Mouse (Mus musculus) liver, embryonic 12.5 days (tissue): ENCODE measurements around the gene Sfxn2. TPM values are rescaled to one million over a fixed set of nuclear protein-coding genes. Genes with fewer than 3 reads are reported as not detected.

Experiments used
- ATAC-seq: fragments of 200-750 bp; cut with Nextera tagmentation; 2 replicates; pipeline ENCODE4 v1.8.0; 2017; ENCODE audit warnings: moderate number of reproducible peaks, mild to moderate bottlenecking, moderate library complexity
- H3K27ac ChIP-seq: fragments of 300-500 bp; sonication (generic); 2 replicates; pipeline ENCODE4 v1.5.1; 2016; ENCODE audit warnings: mild to moderate bottlenecking
- H3K27me3 ChIP-seq: fragments of 300-500 bp; sonication (generic); replicated peaks from 2 replicates; pipeline ENCODE4 v1.6.1; 2016; ENCODE audit warnings: mild to moderate bottlenecking, moderate library complexity
- H3K36me3 ChIP-seq: fragments of 300-500 bp; sonication (generic); 2 replicates; pipeline ENCODE4 v1.6.1; 2016; ENCODE audit warnings: mild to moderate bottlenecking, moderate library complexity
- H3K4me1 ChIP-seq: fragments of 300-500 bp; sonication (generic); 2 replicates; pipeline ENCODE4 v1.6.1; 2016
- H3K4me2 ChIP-seq: fragments of 300-500 bp; sonication (generic); 2 replicates; pipeline ENCODE4 v1.6.1; 2016; ENCODE audit warnings: mild to moderate bottlenecking, moderate library complexity
- H3K4me3 ChIP-seq: fragments of 300-500 bp; sonication (generic); 2 replicates; pipeline ENCODE4 v1.5.1; 2016; ENCODE audit warnings: mild to moderate bottlenecking, moderate library complexity
- H3K9ac ChIP-seq: fragments of 300-500 bp; sonication (generic); 2 replicates; pipeline ENCODE4 v1.6.1; 2016; ENCODE audit warnings: mild to moderate bottlenecking, moderate library complexity
- H3K9me3 ChIP-seq: fragments of 300-500 bp; sonication (generic); replicated peaks from 2 replicates; pipeline ENCODE4 v1.6.1; 2016; ENCODE audit warnings: mild to moderate bottlenecking, moderate library complexity
- WGBS: fragments of 180-500 bp; shearing (Covaris S2); methylation state at CpG from one replicate; pipeline ENCODE4 v1.1.7; 2016; ENCODE audit not compliant: insufficient replicate concordance; 5-methylcytosine and 5-hydroxymethylcytosine counted together
- polyA plus RNA-seq: library from polyadenylated mRNA; unstranded; fragments of >200 nt; fragmentation: Nextera tagmentation; extraction: Ambion mirVana; gene quantifications from 2 replicates; pipeline ENCODE4 v1.2.1, GENCODE M21; 2016

The Sfxn2 gene
- polyA plus RNA-seq, 1 experiment from 2014 or later = 18.9 TPM

DNA sequence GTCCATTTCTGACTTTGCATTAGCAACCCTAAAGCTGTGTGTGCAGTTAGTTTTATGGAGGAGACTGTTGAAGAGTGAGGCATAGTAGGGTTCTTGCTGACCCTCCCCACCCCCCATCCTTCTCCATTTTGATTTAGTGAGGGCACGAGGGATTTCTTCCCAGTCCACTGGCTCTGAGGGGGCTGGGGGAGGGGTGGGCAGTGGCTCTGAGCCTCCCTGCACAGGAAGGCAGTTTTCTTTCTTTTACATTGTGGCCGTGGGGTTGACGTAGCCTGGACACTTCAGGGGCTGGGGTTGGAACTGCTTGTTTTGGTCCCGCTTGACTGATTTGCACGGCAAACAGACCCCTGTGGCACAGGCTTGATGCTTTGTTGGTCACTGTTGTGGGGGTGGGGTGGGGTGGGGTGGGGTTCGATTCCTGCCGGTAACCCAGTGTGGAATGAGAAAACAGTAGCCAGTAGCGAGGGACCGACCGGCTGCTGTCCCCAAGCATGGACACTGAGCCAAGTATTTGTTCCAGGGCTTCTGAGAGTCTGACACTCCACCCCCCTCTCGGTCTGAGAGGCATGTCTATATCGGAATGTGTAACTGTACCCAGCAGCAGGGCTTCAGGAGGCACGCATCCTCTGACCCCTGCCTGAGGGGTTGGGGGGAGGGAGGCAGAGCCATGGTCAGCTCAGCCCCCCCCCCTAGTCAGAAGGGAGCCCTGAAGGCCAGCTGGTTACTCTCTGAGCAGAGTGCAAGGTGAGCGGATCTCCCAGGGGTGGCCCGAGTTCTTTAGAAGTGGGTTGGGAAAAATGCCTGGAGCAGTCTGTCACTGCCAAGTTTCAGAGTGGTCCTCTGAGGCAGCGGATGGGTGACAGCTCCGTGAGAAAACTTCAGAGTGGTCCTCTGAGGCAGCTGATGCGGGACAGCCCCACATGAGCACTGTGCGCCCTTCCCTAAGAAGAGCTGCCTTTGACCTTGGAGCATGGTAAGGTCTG lies 50.9 kb downstream of the Sfxn2 start:
- no peaks in the 10 kb centered on the region for H3K27me3 ChIP-seq
- 62% methylated on average over 19 of the region's 19 CpGs for WGBS
- H3K9me3 ChIP-seq = no peaks in the 10 kb centered on the region
- H3K36me3 ChIP-seq = peaks cover 13% of the 10 kb centered on the region
- peak overlapping the region; percentile 53 for H3K4me2 ChIP-seq
- H3K4me3 ChIP-seq = peak overlapping the region; percentile 31
- H3K4me1 ChIP-seq = peaks cover 61% of the 10 kb centered on the region
- ATAC-seq = no peak
- peak overlapping the region; percentile 40 for H3K9ac ChIP-seq
- H3K27ac ChIP-seq = peak overlapping the region; percentile 61

DNA sequence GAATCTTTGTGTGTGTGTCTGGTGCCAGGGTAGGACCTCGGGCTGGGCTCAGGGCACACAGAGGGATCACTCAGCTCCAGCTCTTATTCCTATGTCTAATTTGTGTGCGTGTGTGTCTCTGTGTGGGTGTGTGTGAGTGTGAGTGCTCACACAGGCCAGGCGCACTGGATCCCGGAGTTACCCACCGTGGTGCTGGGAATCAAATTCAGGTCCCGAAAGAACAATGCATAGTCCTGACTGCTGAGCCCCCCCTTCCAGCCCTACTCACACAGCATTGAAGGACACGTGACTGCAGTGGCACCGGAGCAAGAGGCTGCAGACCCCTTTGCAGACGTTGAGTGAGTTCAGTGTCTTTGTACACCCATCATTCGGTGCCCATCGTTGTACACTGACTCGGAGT lies 51.9 kb downstream of the Sfxn2 start:
- ATAC-seq = no peak
- Histone ChIP-seq H3K9ac (no peak overlapping the region), H3K9me3 (no peaks in the 10 kb centered on the region), H3K36me3 (peaks cover 16% of the 10 kb centered on the region), H3K27me3 (no peaks in the 10 kb centered on the region), H3K4me3 (no peak overlapping the region), H3K4me1 (peaks cover 57% of the 10 kb centered on the region), H3K27ac (no peak overlapping the region), H3K4me2 (no peak overlapping the region)
- 90% methylated on average over 12 of the region's 12 CpGs for WGBS

DNA sequence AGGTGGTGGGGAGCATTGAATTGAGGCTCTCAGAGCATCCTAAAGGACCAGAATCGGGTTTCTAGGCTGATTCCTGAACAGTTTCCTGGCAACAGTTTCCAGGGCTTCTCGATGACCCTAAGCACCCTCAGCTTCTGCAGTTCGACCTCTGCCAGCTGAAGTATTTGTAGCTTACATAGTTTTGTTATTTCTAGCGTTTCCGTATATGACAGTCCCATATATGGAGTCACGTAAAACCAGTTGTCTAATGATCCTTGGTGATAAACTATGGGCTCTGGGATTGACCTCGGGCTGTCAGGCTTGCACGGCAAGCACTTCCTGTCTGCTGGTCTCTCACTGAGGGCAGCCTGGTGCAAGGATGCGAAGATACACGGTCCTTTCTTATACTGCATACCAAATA lies 52.4 kb downstream of the Sfxn2 start:
- Histone ChIP-seq H3K4me2 (no peak overlapping the region), H3K9me3 (no peaks in the 10 kb centered on the region), H3K4me3 (no peak overlapping the region), H3K27me3 (no peaks in the 10 kb centered on the region), H3K36me3 (peaks cover 16% of the 10 kb centered on the region), H3K27ac (no peak overlapping the region), H3K4me1 (peaks cover 61% of the 10 kb centered on the region), H3K9ac (no peak overlapping the region)
- whole genome bisulfite sequencing = 68% methylated on average over 10 of the region's 10 CpGs
- ATAC-seq = no peak

DNA sequence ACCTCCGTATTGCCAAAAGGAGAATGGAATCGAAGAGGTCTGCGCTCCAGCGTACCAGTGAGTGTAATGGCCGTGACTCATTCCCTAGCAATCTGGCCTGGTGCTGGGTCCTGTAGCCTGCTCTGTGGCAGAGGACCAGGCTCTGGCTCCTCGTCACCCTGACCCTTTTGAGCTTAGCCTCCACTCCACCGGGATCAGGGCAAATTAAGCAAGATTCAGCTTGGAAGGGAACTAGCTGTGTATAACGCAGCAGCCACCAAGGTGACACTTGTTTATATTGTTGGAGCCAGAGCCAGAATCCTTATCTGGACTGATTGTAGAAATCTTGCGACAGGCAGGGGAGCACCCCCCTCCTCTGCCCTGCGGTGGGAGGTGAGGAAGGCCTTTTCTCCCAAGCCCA lies 55.2 kb downstream of the Sfxn2 start:
- Histone ChIP-seq H3K9me3 (no peaks in the 10 kb centered on the region), H3K27ac (no peak overlapping the region), H3K4me2 (no peak overlapping the region), H3K36me3 (peaks cover 21% of the 10 kb centered on the region), H3K4me3 (no peak overlapping the region), H3K9ac (no peak overlapping the region), H3K4me1 (peaks cover 46% of the 10 kb centered on the region), H3K27me3 (no peaks in the 10 kb centered on the region)
- WGBS = 75% methylated on average over 10 of the region's 10 CpGs
- no peak for ATAC-seq

DNA sequence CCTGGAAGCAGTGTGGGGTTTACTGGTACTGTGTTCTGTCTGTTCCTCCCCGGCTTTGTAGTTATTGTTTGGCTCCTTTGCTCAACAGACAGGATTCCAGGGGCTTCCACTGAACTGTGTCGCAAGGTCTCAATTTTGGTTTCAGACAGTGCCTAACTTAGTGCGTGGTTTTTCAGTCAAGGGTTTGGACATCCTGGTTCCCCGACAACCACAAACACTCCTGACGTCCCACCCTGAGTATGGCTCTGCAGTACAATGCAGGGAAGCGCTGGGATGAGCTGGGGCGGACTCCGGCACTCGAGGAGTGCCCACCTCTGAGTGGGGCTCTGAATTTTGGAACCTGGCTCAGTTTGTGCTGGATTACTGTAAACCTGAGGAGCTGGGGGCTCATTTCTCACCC lies 56.6 kb downstream of the Sfxn2 start:
- WGBS = 67% methylated on average over 9 of the region's 9 CpGs
- H3K4me2 ChIP-seq = no peak overlapping the region
- no peak overlapping the region for H3K4me3 ChIP-seq
- ATAC-seq = no peak
- H3K9ac ChIP-seq = no peak overlapping the region
- H3K27me3 ChIP-seq = no peaks in the 10 kb centered on the region
- H3K27ac ChIP-seq = no peak overlapping the region
- H3K36me3 ChIP-seq = peaks cover 18% of the 10 kb centered on the region
- H3K9me3 ChIP-seq = no peaks in the 10 kb centered on the region
- H3K4me1 ChIP-seq = peaks cover 48% of the 10 kb centered on the region

DNA sequence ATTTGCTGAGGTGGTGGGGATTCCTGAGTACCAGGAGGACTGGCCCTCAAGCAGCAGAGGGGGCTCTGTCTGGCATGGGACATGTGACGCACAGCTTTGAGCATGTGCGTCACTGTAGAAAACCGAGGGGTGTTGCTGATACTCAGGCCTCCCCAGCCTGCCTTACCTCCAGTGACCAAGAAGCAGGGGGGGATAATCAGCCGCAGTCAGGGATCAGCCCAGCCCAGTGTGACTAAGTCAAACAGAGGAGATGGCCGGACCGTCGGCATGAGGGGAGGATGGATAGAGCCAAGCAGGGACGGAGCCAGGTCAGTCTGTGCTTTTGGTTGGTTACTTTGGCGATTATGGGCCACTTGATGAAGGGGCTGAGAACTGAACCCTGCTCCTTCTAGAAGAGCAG lies 58.5 kb downstream of the Sfxn2 start:
- Histone ChIP-seq H3K4me1 (peaks cover 64% of the 10 kb centered on the region), H3K9me3 (no peaks in the 10 kb centered on the region), H3K27me3 (no peaks in the 10 kb centered on the region), H3K4me2 (no peak overlapping the region), H3K9ac (no peak overlapping the region), H3K27ac (no peak overlapping the region), H3K36me3 (peaks cover 8% of the 10 kb centered on the region), H3K4me3 (no peak overlapping the region)
- WGBS = 79% methylated on average over 9 of the region's 9 CpGs
- ATAC-seq = no peak

DNA sequence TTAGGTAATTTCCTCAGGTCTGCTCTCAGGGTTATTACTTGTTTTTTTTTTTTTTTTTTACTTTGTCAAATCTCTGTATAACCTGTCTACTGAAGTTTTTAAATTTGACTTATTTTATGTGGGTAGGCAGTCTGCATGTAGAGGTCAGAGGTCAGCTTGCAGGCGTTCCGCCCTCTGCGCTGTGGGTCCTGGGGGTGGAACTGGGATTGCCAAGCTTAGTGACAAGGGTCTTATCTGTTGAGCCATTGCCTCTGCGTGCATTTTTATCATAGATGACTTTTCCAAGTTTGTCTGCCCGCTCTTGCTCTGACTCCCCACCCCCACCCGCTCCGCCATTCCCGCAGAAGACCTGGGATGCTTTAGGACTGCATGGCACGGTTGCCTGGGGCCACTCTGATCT lies 62.6 kb downstream of the Sfxn2 start:
- peaks cover 82% of the 10 kb centered on the region for H3K4me1 ChIP-seq
- no peaks in the 10 kb centered on the region for H3K27me3 ChIP-seq
- peak; percentile 55 for ATAC-seq
- H3K36me3 ChIP-seq = peaks cover 24% of the 10 kb centered on the region
- H3K9me3 ChIP-seq = no peaks in the 10 kb centered on the region
- no peak overlapping the region for H3K4me3 ChIP-seq
- peak overlapping the region; percentile 29; the same call in 1 of the 2 replicates for H3K4me2 ChIP-seq
- no peak overlapping the region for H3K9ac ChIP-seq
- no peak overlapping the region for H3K27ac ChIP-seq
- 39% methylated on average over 9 of the region's 9 CpGs for WGBS

DNA sequence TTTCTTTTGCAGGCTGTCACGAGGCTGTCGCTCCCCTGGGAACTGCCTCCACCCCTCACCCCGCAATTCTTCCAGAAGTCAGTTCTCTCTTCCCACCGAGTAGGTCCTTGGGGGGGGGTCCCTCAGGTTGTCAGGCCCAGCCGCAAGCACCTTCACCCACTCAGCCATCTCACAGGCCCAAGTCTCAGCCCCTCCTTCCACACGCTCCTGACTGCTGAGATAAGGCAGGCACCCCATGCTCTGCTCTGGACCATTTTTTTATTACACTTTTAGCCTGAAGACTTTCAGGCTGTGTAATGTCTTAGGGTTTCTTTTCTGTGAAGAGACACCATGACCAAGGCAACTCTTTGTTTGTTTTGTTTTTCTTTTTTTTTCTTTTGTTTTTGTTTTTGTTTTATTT lies 64.4 kb downstream of the Sfxn2 start:
- Histone ChIP-seq H3K27me3 (no peaks in the 10 kb centered on the region), H3K9ac (no peak overlapping the region), H3K4me1 (peaks cover 90% of the 10 kb centered on the region), H3K36me3 (peaks cover 22% of the 10 kb centered on the region), H3K9me3 (no peaks in the 10 kb centered on the region), H3K4me3 (no peak overlapping the region), H3K4me2 (no peak overlapping the region), H3K27ac (peak overlapping the region; percentile 64)
- ATAC-seq = peak; percentile 67; the same call in 1 of the 2 replicates
- 52% methylated on average over 6 of the region's 6 CpGs for WGBS

DNA sequence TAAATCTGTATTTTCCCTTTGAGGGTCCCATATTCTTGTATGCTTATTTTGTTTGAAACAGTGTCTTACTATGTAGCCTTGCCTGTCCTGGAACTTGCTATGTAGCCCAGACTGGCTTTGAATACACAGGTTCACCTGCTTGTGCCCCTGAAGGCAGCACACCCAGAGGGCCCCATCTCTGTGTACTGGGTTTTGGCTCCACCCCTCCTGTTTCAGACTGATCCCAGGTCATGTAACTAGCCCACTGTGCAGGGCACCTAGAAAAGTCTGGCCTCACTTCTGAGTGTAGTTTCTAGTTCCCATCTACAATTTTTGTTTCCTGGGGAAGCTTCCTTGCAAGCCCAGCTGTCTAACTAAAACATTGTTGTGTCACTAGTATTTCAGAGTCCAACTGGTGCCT lies 65.9 kb downstream of the Sfxn2 start:
- Histone ChIP-seq H3K27me3 (no peaks in the 10 kb centered on the region), H3K27ac (peak overlapping the region; percentile 64; the same call in 1 of the 2 replicates), H3K9ac (peak overlapping the region; percentile 19), H3K4me3 (no peak overlapping the region), H3K36me3 (peaks cover 19% of the 10 kb centered on the region), H3K4me1 (peaks cover 96% of the 10 kb centered on the region), H3K4me2 (0 out of 2 replicates have a peak overlapping the region, but pooled peaks have one; percentile 7), H3K9me3 (no peaks in the 10 kb centered on the region)
- ATAC-seq = peak; percentile 70

DNA sequence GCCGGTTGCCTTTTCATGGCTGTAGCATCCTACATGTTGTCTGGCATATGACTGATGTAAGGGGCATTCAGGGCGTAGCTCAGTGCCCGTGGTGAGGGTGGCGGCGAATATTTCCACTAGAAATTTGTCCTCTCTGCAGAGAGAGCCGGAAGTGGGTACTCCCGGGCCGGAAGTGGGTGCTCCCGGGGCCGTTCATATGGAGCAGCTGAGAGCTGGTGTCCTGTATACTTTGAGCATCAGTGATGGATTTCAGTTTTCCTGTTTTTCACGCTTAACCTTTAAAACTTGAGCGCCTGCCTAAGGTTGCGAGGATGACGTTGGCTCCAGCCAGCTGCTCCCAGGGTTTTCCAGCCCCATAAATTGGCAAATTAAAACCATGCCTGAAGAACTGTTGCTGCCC lies 66.3 kb downstream of the Sfxn2 start:
- H3K27me3 ChIP-seq = no peaks in the 10 kb centered on the region
- peak overlapping the region; percentile 64; the same call in 1 of the 2 replicates for H3K27ac ChIP-seq
- ATAC-seq = no peak
- H3K36me3 ChIP-seq = peaks cover 23% of the 10 kb centered on the region
- H3K4me3 ChIP-seq = no peak overlapping the region
- H3K4me1 ChIP-seq = peaks cover 96% of the 10 kb centered on the region
- no peaks in the 10 kb centered on the region for H3K9me3 ChIP-seq
- 82% methylated on average over 14 of the region's 14 CpGs for WGBS
- 0 out of 2 replicates have a peak overlapping the region, but pooled peaks have one; percentile 7 for H3K4me2 ChIP-seq
- no peak overlapping the region for H3K9ac ChIP-seq

DNA sequence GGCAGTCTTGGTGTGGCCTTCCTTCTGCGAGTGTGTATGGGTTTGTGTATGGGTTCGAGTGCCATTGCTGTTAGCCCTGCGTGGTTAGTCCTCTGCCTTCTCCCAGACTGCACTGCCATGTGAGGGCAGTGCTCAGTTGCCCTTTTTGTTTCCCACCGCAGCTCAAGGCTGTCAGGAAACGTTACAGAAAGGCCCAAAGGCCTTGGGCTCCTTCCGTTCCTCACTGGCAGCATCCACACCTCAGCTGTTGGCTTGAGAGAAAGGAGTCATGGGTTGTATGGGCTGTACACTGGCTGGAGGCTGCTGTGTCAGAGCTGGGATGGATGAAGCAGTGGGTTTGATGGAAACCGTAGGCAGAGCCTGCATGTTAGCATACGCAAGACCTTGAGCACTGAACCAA lies 67.6 kb downstream of the Sfxn2 start:
- Histone ChIP-seq H3K9ac (no peak overlapping the region), H3K27me3 (no peaks in the 10 kb centered on the region), H3K27ac (no peak overlapping the region), H3K4me1 (peaks cover 96% of the 10 kb centered on the region), H3K9me3 (no peaks in the 10 kb centered on the region), H3K4me2 (no peak overlapping the region), H3K4me3 (no peak overlapping the region), H3K36me3 (peaks cover 36% of the 10 kb centered on the region)
- no peak for ATAC-seq
- 84% methylated on average over 8 of the region's 8 CpGs for WGBS

DNA sequence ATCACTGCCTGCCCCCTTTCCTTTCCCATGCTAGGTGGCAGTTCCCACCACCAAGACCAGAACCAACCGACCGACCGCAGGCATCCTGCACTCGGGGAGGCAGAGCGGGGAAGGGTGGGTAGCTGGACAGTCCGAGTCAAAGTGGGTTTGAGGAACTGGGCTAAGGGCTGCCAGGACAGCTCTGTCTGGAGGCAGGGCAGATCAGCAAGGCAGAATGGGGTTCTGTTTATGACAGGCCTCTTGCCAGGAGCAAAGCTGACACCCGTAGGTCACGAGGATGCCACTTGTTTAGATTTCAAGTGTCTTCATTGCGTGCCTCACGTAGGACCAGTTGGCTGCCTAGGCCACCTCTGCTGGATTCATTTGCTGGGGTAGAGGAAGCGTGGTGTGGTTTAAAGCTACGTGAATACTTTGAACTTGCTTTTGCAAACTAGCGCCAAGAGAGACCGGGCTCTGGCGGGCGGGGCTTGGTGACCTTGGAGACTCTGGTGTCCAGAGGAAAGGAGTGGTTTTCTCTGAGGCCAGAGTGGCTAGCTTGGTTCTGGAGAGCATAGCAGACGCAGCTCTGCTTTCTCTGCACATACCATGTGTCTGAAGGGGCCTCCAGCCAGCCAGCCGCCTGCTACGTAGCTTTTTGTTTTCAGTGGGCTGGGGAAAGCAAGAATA lies 68.4 kb downstream of the Sfxn2 start:
- H3K9ac ChIP-seq = no peak overlapping the region
- H3K27ac ChIP-seq = peak overlapping the region; percentile 55
- peaks cover 43% of the 10 kb centered on the region for H3K36me3 ChIP-seq
- no peaks in the 10 kb centered on the region for H3K27me3 ChIP-seq
- H3K4me2 ChIP-seq = no peak overlapping the region
- H3K4me1 ChIP-seq = peaks cover 92% of the 10 kb centered on the region
- H3K9me3 ChIP-seq = no peaks in the 10 kb centered on the region
- H3K4me3 ChIP-seq = no peak overlapping the region
- no peak for ATAC-seq
- WGBS = 65% methylated on average over 19 of the region's 19 CpGs
